Mouse (Mus musculus) heart, postnatal 0 days (tissue): ENCODE results near the gene Rhcg. TPM values are rescaled to one million over a fixed set of nuclear protein-coding genes. Genes with fewer than 3 reads are reported as not detected.

Source experiments
- ATAC-seq: fragments of 200-750 bp; cut with Nextera tagmentation; 2 replicates; pipeline ENCODE4 v1.8.0; 2017; ENCODE audit warnings: low read depth, moderate number of reproducible peaks, moderate library complexity; ENCODE audit not compliant: insufficient read depth
- DNase-seq: peaks from one replicate; pipeline ENCODE4 v3.0.0-alpha.2; 2016; ENCODE audit warnings: low spot score
- H3K27ac ChIP-seq: fragments of 300-500 bp; sonication (generic); 2 replicates; pipeline ENCODE4 v1.5.1; 2014; ENCODE audit warnings: low read depth, mild to moderate bottlenecking
- H3K27me3 ChIP-seq: fragments of 300-500 bp; sonication (generic); 2 replicates; pipeline ENCODE4 v1.6.1; 2014; ENCODE audit warnings: low read length, mixed read lengths; ENCODE audit not compliant: control insufficient read depth, insufficient read depth
- H3K36me3 ChIP-seq: fragments of 300-500 bp; sonication (generic); replicated peaks from 2 replicates; pipeline ENCODE4 v1.6.1; 2014; ENCODE audit warnings: low read length, mixed read lengths; ENCODE audit not compliant: control insufficient read depth, insufficient read depth
- H3K4me1 ChIP-seq: fragments of 300-500 bp; sonication (generic); 2 replicates; pipeline ENCODE4 v1.6.1; 2014; ENCODE audit warnings: antibody characterized with exemption; ENCODE audit not compliant: control insufficient read depth, insufficient read depth
- H3K4me2 ChIP-seq: fragments of 300-500 bp; sonication (generic); 2 replicates; pipeline ENCODE4 v1.6.1; 2014; ENCODE audit warnings: low read depth, mild to moderate bottlenecking, low read length, moderate library complexity
- H3K4me3 ChIP-seq: fragments of 300-500 bp; sonication (generic); 2 replicates; pipeline ENCODE4 v1.5.1; 2014; ENCODE audit warnings: low read depth, low read length
- H3K9ac ChIP-seq: fragments of 300-500 bp; sonication (generic); replicated peaks from 2 replicates; pipeline ENCODE4 v1.6.1; 2014; ENCODE audit warnings: low read depth, low read length, mixed read lengths
- H3K9me3 ChIP-seq: fragments of 300-500 bp; sonication (generic); replicated peaks from 2 replicates; pipeline ENCODE4 v1.6.1; 2016; ENCODE audit warnings: low read length; ENCODE audit not compliant: control insufficient read depth
- CTCF ChIP-seq: IDR thresholded peaks from 2 replicates; pipeline ENCODE4 v1.5.1; 2016; ENCODE audit warnings: antibody characterized with exemption, control low read depth, low read depth
- EP300 ChIP-seq: IDR thresholded peaks from 2 replicates; pipeline ENCODE4 v1.6.1; 2016; ENCODE audit warnings: antibody characterized with exemption, low read depth
- WGBS: fragments of 180-500 bp; shearing (Covaris S2); extraction: QIAGEN DNeasy Blood & Tissue Kit; methylation state at CpG from one replicate; pipeline ENCODE4 v1.1.7; 2014; 5-methylcytosine and 5-hydroxymethylcytosine counted together
- polyA plus RNA-seq: library from polyadenylated mRNA; unstranded; fragments of >200 nt; fragmentation: Nextera tagmentation; extraction: Ambion mirVana; gene quantifications from 2 replicates; pipeline ENCODE4 v1.2.1, GENCODE M21; 2015
- total RNA-seq: library from RNA; depleted of rRNA; stranded (reverse); fragments of >200 nt; gene quantifications from 2 replicates; pipeline ENCODE4 v1.2.3, GENCODE M21; 2014; ENCODE audit warnings: low replicate concordance

Gene Rhcg
- total and polyA plus RNA-seq, 2 experiments from 2014 or later: 0.04 to 0.40 TPM

DNA sequence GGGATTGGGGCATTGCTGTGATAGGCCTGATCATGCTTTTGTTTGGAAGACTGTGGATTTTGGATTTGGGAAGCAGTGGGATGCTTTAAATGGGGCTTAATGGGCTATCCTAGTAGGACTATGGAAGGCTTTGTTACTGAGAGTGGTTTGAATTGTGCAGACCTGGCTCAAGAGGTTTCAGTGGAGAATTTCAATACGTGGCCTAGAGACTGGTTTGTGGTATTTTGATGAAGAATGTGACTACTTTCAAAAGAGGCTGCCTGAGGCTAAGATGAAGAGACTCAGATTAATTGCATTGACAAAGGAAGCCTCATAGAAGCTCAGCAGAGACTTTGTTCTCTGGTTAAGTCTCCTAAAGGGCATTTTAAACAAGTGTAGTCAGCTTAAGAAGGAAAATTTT, 37.1 kb upstream of the Rhcg start:
- no peaks in the 10 kb centered on the region for H3K36me3 ChIP-seq
- H3K4me1 ChIP-seq: no peaks in the 10 kb centered on the region
- no peaks in the 10 kb centered on the region for H3K9me3 ChIP-seq
- TF ChIP-seq CTCF: no peak
- no peak for TF ChIP-seq EP300
- DNase-seq (no peak), ATAC-seq (no peak)
- H3K27me3 ChIP-seq: no peaks in the 10 kb centered on the region
- WGBS: 64% methylated on average over 1 of the region's 1 CpGs
- no peak overlapping the region for H3K4me3 ChIP-seq
- no peak overlapping the region for H3K4me2 ChIP-seq
- no peak overlapping the region for H3K27ac ChIP-seq
- H3K9ac ChIP-seq: no peak overlapping the region

DNA sequence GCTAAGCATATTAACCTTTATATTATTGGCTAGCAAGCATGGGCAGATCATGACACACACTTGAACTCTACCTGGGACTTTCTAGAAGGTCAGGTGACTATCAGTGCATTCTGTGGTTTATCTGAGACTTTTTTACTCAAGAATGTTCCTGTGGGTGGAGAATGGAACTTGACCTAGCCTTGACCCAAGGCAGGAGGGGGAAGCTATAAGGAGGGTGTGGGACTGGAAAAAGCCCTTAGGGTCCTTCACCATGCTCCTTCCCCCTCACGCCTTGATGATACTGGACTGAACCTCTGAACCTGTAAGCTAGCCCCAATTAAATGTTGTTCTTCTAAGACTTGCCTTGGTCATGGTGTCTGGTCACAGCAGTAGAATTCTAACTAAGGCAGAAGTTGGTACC, 36.7 kb upstream of the Rhcg start:
- TF ChIP-seq EP300 (no peak), CTCF (no peak)
- no peaks in the 10 kb centered on the region for H3K4me1 ChIP-seq
- no peak for DNase-seq
- no peak overlapping the region for H3K4me3 ChIP-seq
- no peak for ATAC-seq
- H3K27me3 ChIP-seq: no peaks in the 10 kb centered on the region
- no peak overlapping the region for H3K27ac ChIP-seq
- H3K4me2 ChIP-seq: no peak overlapping the region
- 74% methylated on average over 1 of the region's 1 CpGs for WGBS
- no peak overlapping the region for H3K9ac ChIP-seq
- H3K36me3 ChIP-seq: no peaks in the 10 kb centered on the region
- H3K9me3 ChIP-seq: no peaks in the 10 kb centered on the region

DNA sequence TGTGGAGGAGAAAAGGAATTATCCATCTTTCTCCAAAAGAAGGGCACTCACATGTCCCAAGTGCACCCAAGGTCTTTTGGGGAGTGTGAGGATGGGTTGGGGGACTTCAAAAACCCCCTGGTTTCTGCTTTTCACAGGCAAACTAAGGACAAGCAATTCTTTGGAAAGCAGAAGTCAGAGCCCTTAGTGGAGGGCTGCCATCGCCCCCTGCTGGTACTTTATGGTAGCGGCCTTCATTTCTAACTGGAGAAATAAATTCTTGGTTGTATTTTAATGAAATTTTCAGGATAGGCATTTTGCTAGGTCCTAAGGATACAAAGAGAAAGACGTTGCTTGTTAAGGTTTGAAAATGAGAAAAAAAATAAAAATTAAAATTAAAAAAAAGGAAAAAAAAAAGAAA, 31.5 kb upstream of the Rhcg start:
- 2% methylated on average over 3 of the region's 3 CpGs for WGBS
- H3K4me1 ChIP-seq: 0 out of 2 replicates have a peak, but pooled peaks cover 5% of the 10 kb centered on the region
- no peak overlapping the region for H3K4me2 ChIP-seq
- no peaks in the 10 kb centered on the region for H3K27me3 ChIP-seq
- no peaks in the 10 kb centered on the region for H3K9me3 ChIP-seq
- no peak overlapping the region for H3K27ac ChIP-seq
- H3K9ac ChIP-seq: no peak overlapping the region
- H3K36me3 ChIP-seq: no peaks in the 10 kb centered on the region
- H3K4me3 ChIP-seq: no peak overlapping the region
- no peak for TF ChIP-seq EP300
- TF ChIP-seq CTCF: peak; percentile 83
- ATAC-seq (no peak), DNase-seq (peak; percentile 46)

DNA sequence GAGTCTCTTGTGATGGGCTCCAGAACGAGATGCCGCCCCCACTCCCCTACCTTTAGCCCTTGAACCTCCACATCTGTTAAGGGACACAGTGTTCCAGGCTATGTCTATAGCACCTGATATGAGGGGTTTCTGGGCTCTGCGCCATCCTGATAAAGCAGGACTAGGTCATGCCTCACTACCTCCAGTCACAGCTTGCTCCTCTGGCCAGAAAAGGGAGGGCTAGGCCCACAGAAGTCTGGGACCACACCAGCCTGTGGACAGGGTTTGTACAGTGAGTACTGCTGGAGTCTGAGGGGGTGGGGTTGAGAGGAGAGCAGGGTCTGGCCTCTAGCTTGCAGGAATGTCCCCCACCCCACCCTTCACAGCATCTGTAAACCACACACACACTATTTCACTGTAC, 29.8 kb upstream of the Rhcg start:
- ATAC-seq: peak; percentile 97
- H3K4me1 ChIP-seq: 0 out of 2 replicates have a peak, but pooled peaks cover 5% of the 10 kb centered on the region
- H3K4me3 ChIP-seq: no peak overlapping the region
- no peaks in the 10 kb centered on the region for H3K27me3 ChIP-seq
- H3K27ac ChIP-seq: peak overlapping the region; percentile 50
- peak; percentile 86 for DNase-seq
- 45% methylated on average over 3 of the region's 3 CpGs for WGBS
- no peak overlapping the region for H3K9ac ChIP-seq
- peak; percentile 92 for TF ChIP-seq EP300
- no peak for TF ChIP-seq CTCF
- no peak overlapping the region for H3K4me2 ChIP-seq
- no peaks in the 10 kb centered on the region for H3K36me3 ChIP-seq
- no peaks in the 10 kb centered on the region for H3K9me3 ChIP-seq

GRCm38 (mm10) chr7:79631773-79632348, 14.4 kb upstream of the Rhcg start:
- WGBS: 23% methylated on average over 13 of the region's 13 CpGs
- no peak for TF ChIP-seq CTCF
- no peak for TF ChIP-seq EP300

More at GRCm38 (mm10) chr7:79631773-79632348, 14.4 kb upstream of the Rhcg start:
- no peak overlapping the region for H3K9ac ChIP-seq
- H3K9me3 ChIP-seq: no peaks in the 10 kb centered on the region
- no peaks in the 10 kb centered on the region; the same call in 1 of the 2 replicates for H3K27me3 ChIP-seq
- H3K4me1 ChIP-seq: no peaks in the 10 kb centered on the region
- ATAC-seq: no peak
- H3K4me3 ChIP-seq: no peak overlapping the region
- no peaks in the 10 kb centered on the region for H3K36me3 ChIP-seq
- H3K27ac ChIP-seq: no peak overlapping the region
- DNase-seq: no peak
- H3K4me2 ChIP-seq: no peak overlapping the region
